Mouse (Mus musculus) heart, postnatal 25 days (tissue): ENCODE measurements around the gene Stfa2l1. TPM values are rescaled to one million over a fixed set of nuclear protein-coding genes. Genes with fewer than 3 reads are reported as not detected.
"Not testable (repeated sequence)": the region's sequence is repeated elsewhere in the genome, so short reads cannot be mapped to it uniquely, and the experiment has no call there.

Experiments used
- DNase-seq: peaks from one replicate; pipeline ENCODE4 v3.0.0; 2022; ENCODE audit warnings: low spot score
- intact Hi-C: fragments of 180-260 bp; cut with DNase I; formaldehyde crosslinking; loops from one replicate; pipeline ENCODE4 v1.15.1; 2025
- total RNA-seq, 2 experiments: library from RNA; stranded (reverse); gene quantifications; 2 replicates each; pipeline ENCODE4 v1.2.3; 2021

Stfa2l1 gene
- not detected for total RNA-seq

- intact Hi-C loops, result no loop called here
- no peak for DNase-seq
Observed at GRCm38 (mm10) chr16:36156402-36156975, at the start of gene Stfa2l1. Stfa2l1 (plus strand) TSS chr16:36156811.

- intact Hi-C loops, DNase-seq: not testable (repeated sequence)
Observed at GRCm38 (mm10) chr16:36111486-36111885, 45.1 kb upstream of the Stfa2l1 start.

GRCm38 (mm10) chr16:36115751-36116150 lies 40.9 kb upstream of the Stfa2l1 start:
- DNase-seq, intact Hi-C loops: not testable (repeated sequence)

- no peak for DNase-seq
- intact Hi-C loops, result no loop called here
Observed at GRCm38 (mm10) chr16:36128092-36128491, 28.5 kb upstream of the Stfa2l1 start.

GRCm38 (mm10) chr16:36131141-36131540 lies 25.5 kb upstream of the Stfa2l1 start, which contains the start of gene Csta1:
Csta1 (minus strand) TSS chr16:36131241.
- intact Hi-C loops, result no loop called here
- no peak for DNase-seq

- intact Hi-C loops, result no loop called here
- no peak for DNase-seq
Observed at GRCm38 (mm10) chr16:36138201-36138600, 18.4 kb upstream of the Stfa2l1 start.

GRCm38 (mm10) chr16:36167841-36168240 lies 11.2 kb downstream of the Stfa2l1 start:
- DNase-seq, intact Hi-C loops: not testable (repeated sequence)

GRCm38 (mm10) chr16:36176108-36176507 lies 19.5 kb downstream of the Stfa2l1 start:
- DNase-seq, result no peak

GRCm38 (mm10) chr16:36179910-36180309 lies 23.3 kb downstream of the Stfa2l1 start:
- intact Hi-C loops, result no loop called here
- no peak for DNase-seq

More at GRCm38 (mm10) chr16:36176108-36176507, 19.5 kb downstream of the Stfa2l1 start:
- intact Hi-C loops, result no loop called here

- DNase-seq, intact Hi-C loops: not testable (repeated sequence)
Observed at GRCm38 (mm10) chr16:36183912-36184311, 27.3 kb downstream of the Stfa2l1 start, which contains the start of gene Gm5483. Gm5483 (plus strand) TSS chr16:36184212.

- intact Hi-C loops, result no loop called here
- no peak for DNase-seq
Observed at GRCm38 (mm10) chr16:36199226-36199625, 42.6 kb downstream of the Stfa2l1 start.

GRCm38 (mm10) chr16:36203846-36204245 lies 47.2 kb downstream of the Stfa2l1 start:
- DNase-seq, result no peak
- intact Hi-C loops, result no loop called here

GRCm38 (mm10) chr16:36205684-36206083 lies 49.1 kb downstream of the Stfa2l1 start:
- intact Hi-C loops, result not testable (repeated sequence)

GRCm38 (mm10) chr16:36209967-36210453 lies 53.4 kb downstream of the Stfa2l1 start, which contains the start of gene Gm5416:
Gm5416 (plus strand) TSS chr16:36210403.
- DNase-seq, result no peak
- intact Hi-C loops, result no loop called here

More at GRCm38 (mm10) chr16:36205684-36206083, 49.1 kb downstream of the Stfa2l1 start:
- DNase-seq, result not testable (repeated sequence)

Other genes starting within 250 kb of the Stfa2l1 start
- gene Parp9, start 218.3 kb upstream of the Stfa2l1 start, total RNA-seq, result 10 to 100 TPM in 1 of 2 experiments, 1 to 10 TPM in 1; 9.9 to 11.5 TPM
- gene Dtx3l, start 217.7 kb upstream of the Stfa2l1 start, total RNA-seq, result 10 to 100 TPM in 1 of 2 experiments, 1 to 10 TPM in 1; 9.4 to 10.0 TPM
- gene Kpna1, start 178.1 kb upstream of the Stfa2l1 start, total RNA-seq, result 100 to 1,000 TPM; 112 TPM
- gene Wdr5b, start 115.6 kb upstream of the Stfa2l1 start, total RNA-seq, result 1 to 10 TPM; 2.6 to 2.9 TPM
- gene Fam162a, start 85.2 kb upstream of the Stfa2l1 start, total RNA-seq, result 100 to 1,000 TPM; 241 to 254 TPM
- gene Ccdc58, start 85.1 kb upstream of the Stfa2l1 start, total RNA-seq, result 10 to 100 TPM; 30.7 to 35.8 TPM
- not detected for gene Csta1, start 25.6 kb upstream of the Stfa2l1 start, total RNA-seq
- not detected for gene Gm5483, start 27.4 kb downstream of the Stfa2l1 start, total RNA-seq
- gene Gm5416, start 53.6 kb downstream of the Stfa2l1 start, total RNA-seq, result not detected
- not detected for gene 2010005H15Rik, start 64.7 kb downstream of the Stfa2l1 start, total RNA-seq
- gene Stfa1, start 120.1 kb downstream of the Stfa2l1 start, total RNA-seq, result not detected
- gene BC117090, start 177.5 kb downstream of the Stfa2l1 start, total RNA-seq, result not detected
- not detected for gene BC100530, start 210.9 kb downstream of the Stfa2l1 start, total RNA-seq